Mouse (Mus musculus): ENCODE measurements at regions not wholly inside any gene's neighbourhood (a gene's known extent, or its start where the extent isn't known, plus 50 kb on each side); places are given as distances from the start of the nearest gene placed in this dataset.
A peak's percentile ranks its signal among the peaks of the same experiment; 100 is the strongest.

DNA sequence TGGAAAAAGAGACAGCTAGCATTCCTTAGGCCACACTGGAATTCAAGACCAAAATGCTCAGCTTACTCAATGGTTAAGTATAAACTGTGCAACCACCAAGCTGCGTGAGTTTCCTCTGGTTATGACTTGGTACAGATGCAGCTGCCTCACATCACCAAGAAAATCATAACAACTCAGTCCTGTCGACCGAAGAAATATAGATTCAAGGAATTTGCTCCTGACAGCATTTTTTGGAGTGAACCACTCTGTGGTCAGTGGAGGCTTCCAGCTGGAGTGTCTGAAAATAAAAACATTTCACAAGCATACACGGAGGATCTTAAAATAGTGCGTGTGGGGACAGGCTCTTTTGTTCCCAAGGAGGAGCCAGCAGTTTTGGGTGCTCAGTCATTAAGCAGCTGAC, 253.8 kb downstream of the Bckdhb start:
- peak; percentile 7 for DNase-seq

DNA sequence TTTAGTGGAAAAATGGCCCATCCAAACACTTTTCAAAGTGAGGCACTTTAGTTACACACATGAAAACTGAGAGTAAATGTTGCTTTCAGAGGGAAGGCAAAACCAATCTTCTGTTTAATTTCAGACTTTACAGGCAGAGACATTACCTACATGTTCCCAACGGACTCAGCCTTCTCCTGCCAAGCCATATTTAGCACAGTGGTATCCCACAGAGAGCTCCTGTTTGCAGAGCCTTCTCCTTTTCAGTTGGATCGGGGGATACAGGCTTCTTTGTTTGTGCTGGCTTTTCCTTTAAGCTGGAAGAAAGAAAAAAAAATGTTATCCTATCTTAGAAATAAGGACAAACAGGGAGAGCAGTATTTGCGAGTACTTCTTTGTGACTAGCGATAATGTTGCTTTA, 254.3 kb downstream of the Bckdhb start:
- DNase-seq = peak; percentile 55

DNA sequence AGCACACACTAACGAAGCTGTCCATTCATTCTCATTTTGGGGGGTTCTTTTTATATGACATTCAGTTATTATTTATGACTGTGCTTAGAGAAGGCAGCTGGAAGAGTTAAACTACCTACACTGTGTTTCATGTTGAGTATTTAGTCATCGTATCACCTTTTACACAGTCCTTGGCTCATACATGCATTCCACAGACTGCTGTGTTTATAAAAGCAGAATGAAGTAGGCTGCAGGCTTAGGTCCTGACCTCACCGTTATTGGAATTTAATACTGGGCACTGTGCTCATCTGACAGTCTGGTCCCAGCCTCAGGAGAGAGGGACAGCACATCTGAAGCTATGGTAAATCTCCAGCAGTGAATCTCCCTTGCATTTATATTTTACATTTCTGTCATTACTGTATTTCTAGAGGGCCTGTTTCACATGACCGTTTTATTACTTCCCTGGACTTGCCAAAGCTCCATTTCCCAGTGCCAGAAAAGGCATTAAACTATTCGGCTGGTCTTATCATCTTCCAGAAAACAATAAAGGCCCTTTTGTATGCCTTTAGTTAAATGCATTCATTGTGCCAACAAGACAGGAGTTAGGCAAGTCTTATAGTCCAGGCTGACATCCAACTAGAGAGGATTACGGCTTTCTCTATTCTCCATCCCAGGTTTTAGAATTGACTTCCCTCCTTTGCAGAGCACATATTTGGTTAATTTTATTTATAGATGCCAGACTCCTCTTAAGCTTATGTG, 258.9 kb downstream of the Bckdhb start:
- no peak for DNase-seq

DNA sequence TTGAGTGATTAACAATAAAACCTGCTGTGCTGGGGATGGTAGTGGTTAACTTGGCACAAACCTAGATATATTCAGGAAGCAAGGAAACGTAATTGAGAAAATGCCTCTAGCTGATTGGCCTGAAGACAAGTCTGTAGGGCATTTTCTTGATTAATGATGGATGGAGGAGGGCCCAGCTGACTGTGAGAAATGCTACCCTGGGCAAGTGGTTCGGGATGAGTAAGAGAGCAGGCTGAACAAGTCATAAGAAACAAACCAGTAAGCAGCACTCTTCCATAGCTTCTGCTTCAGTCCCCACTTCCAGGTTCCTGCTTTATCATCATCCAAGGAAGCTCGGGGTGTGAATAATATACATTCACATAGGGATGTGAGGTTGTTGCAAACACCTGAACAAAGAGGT, 262.6 kb downstream of the Bckdhb start:
- DNase-seq = no peak

GRCm38 (mm10) chr9:84193405-84193804, 268.5 kb downstream of the Bckdhb start:
- no peak for DNase-seq

DNA sequence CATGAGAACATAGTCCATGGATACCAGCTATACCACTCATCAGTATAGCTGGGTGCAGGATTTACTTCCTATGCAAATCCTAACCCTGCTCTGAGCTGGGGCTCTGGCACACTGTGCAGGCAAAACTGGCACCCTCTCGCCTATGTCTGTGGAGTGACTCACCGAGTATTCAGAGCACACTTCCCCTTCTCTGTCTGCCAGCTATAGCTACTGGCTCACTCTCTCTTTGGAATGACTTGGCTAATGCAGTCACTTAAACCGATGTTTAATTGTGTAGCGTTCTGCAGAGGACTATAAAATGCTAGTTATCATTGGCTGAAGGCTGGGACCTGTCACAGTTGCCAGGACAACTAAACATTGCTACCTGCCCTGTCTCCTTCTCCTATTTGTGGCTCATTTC, 269.8 kb downstream of the Bckdhb start:
- DNase-seq = no peak

GRCm38 (mm10) chr9:84195338-84195737, 270.4 kb downstream of the Bckdhb start:
- DNase-seq = no peak

DNA sequence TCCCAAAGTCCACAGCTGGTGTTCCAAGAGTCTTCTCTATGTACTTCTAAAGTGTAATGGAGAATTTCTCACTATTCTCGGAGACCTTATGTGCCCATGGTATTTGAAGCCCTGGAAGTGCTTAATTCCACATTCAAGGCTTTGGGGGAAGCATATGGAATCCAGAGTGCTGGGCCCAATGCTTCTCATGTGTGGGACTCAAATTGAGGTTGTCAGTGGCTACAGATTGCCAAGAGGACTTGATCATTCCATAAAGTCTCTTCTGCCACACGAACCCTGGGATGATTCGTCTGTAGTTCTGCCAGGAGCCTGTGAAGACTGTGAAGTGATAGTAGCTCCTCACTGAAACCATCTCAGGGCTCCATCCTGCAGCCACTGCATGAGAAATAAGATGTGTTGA, 275.3 kb downstream of the Bckdhb start:
- DNase-seq = no peak

DNA sequence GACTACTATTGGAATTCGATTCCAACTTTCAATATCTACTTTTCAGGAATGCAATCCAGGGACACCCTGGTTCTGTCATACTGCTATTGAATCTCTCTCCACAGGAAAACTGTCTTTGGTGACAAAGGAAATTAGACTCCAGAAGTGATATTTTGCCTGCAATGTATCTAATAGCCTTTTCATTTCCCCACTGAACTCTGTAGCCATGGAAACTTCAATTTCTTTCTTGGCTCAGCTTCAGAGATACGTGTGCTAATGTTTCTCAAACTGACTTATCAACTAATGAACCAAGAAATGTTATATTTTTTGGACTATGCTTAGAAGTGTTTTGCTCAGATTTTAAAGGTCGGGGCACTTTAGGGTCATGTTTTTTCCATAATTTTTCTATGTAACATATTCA, 279.1 kb downstream of the Bckdhb start:
- no peak for DNase-seq

DNA sequence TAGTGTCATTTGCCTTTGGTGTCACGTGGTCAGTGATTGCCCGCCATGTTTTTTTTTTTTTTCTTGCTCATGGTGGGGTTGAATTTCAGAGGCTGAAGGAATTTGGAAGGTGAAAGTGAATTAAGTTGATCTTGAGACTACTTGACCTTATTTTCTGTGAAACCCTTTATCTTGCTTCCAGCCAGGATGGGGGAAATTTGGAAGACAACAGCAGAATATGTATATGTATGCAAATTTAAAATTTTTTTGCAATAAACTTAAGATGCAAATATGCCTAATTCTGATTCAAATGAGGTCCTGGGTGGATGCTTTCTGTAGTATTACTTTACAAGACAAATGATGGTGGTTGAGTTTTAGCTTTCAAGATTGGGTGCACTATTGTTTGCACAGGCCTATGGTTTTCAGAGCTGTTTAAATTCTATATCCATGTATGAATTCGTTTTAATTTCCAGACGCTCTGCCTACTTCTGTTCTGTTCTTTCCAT, 315.6 kb downstream of the Bckdhb start:
- no peak for DNase-seq

DNA sequence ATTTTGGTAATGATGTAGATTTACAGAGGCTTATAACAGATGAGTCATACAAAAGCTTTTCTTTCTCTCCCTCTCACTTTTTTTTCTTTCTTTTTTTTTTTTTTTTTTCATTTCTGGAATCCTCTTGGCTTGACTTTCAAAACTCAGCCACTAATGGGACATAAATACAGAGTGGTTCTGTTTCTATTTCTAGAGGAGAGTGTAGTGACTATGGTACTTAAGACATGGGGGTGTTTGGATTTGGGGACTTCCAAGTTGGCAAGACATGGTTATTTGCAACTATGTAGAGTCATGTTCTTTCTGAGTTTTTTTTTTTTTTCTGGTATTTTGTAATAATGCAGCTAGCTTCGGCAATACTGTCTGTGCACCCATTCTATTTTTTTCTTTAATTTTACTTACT, 324.8 kb downstream of the Bckdhb start:
- DNase-seq = no peak

DNA sequence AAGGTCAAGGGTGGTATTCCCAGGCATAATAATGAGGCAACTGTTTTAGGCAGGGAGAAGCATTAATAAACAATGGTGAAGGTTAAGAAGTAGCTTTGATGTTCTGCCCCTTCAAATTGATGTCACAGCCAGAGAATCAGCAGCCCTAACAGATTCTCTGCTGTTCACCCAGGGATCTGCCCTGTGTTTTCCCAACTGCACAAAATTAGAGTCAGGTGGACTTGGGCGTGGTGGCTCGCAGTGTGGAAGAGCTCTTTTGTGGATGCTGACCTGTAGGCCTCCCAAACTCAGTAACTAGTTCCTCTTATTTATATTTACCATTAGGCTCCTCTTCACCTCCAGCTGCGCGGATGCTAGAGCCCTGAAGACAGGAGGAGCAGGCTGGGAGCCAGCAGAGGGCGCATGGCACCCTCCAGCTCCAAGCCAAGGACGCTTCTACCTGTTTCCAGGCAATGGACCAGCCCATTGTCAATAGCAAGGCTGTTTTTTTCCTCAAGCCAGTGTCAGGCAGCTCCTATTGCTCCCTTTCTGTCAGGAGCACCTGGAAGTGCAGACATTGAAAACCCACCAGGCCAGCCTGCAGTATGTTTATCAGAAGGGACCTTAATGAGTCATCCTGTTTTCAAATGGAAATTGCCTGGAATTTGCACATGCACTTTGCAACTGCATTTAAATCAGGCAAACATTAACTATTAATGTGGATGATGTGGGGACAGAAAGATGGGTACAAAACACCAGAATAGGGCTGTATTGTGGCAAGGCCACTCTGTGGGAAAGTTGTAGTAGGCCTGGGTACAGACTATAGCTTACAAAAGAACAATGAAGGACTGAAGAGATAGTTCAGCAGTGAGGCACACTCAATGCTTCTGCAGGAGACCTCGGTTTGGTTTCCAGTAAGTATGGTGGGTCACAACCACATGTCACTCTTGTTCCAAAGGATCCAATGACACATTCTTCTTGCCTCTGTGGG, 328.4 kb downstream of the Bckdhb start:
- peak; percentile 2 for DNase-seq

GRCm38 (mm10) chr9:84258488-84258887, 333.5 kb downstream of the Bckdhb start:
- no peak for DNase-seq

DNA sequence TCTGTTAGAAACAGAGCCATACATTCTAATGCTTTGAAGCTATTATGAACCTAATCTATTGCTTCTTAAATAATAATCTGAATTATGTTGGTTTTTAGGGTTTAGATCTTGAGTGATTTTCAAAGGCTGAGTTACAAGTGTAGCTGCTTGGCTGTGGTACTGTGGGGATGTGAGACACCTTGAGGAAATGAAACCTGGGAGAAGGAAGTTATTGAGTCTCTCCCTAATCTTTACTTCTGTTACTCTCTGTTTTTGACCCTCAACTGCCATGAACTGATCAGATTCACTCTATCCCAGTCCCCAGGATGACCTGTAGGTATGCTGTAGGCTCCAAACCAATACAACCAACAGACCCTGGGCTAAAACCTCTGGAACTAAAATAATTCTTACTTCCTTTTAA, 334.8 kb downstream of the Bckdhb start:
- DNase-seq = no peak

DNA sequence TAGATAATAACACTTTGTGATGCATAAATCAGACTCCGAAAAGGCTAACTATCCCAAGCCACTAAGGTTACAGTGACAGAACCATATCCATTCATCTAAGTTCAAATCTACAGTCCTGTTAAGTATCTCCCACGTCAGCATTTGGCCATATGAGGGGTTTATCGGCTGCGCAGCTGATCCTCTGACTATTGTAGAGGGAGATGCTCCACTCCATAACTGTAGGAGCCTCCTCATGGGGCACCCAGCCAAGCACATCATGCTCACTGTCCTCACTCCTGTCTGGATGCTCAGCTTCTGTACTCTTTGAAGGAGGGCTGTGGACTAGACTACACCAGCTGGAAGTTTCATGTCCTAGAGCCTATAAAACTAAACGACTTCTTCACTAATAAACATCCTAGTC, 337.2 kb downstream of the Bckdhb start:
- DNase-seq = no peak

- DNase-seq = no peak
Observed at GRCm38 (mm10) chr9:84266974-84267373, 342.0 kb downstream of the Bckdhb start.

- no peak for DNase-seq
Observed at GRCm38 (mm10) chr9:84274608-84275007, 349.7 kb downstream of the Bckdhb start.

- DNase-seq = no peak
Observed at GRCm38 (mm10) chr9:84278295-84278694, 353.4 kb downstream of the Bckdhb start.

- DNase-seq = no peak
Observed at GRCm38 (mm10) chr9:84278731-84279130, 353.8 kb downstream of the Bckdhb start.

DNA sequence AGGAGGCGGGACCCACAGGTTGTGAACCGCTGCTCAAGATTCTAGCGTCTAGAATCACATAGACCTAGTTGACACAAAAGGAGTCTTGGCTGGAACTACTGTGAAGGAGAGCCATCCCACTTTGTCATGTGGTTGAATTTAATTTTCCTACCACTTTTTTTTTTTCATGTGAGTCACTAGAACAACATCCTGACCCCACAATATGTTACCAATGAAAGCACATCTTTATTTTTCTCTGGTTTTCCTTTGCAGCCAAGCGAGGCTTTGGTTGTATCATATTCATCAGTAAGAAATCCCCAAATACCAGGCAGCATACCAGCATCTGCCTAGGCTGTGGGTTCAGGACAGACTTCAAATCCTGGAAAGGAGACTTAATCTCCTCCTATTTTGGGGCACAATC, 356.0 kb downstream of the Bckdhb start:
- no peak for DNase-seq

- DNase-seq = no peak
Observed at GRCm38 (mm10) chr9:84281610-84282009, 356.7 kb downstream of the Bckdhb start.

DNA sequence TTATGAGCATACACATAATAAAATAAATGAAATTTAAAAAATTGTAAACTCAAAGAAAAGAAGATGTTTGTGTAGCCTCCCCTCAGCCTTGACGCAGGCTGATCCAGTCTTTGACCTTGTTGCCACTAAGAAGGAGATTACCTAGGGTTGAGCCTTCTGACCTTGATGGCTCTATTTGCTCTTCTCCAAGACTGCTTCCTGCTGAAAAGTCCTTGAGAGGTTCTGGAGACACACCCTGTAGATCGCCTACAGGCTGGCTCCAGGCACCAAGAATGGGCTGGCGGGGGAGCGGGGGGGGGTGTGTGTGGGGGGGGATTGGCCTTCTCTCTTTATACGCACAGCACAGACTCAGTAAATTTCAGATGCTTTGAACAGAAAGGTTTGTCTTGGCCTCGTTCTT, 358.4 kb downstream of the Bckdhb start:
- no peak for DNase-seq

GRCm38 (mm10) chr9:84285604-84286003, 360.7 kb downstream of the Bckdhb start:
- no peak for DNase-seq

DNA sequence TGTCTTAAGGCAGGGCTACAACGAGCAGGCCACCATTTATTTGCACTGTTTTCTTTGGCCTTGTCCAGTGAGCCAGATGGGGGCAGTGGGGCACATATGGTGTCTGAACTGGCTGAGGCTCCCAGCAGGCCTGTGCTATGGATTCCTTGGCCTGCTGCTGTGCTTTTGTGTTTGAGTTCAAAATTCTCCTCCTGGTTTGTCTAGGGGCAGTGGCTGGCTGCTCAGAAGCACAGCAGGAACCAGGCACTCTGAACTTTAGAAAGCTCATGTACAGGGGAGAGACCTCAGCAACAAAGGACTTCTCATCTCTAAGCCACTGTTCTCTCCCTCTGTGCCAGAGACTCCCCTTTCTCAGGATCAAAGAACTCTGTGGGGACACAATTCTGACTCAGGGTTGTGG, 370.9 kb downstream of the Bckdhb start:
- peak; percentile 2 for DNase-seq
